Mouse (Mus musculus) heart, postnatal 0 days (tissue): ENCODE measurements at regions not wholly inside any gene's neighbourhood (a gene's known extent, or its start where the extent isn't known, plus 50 kb on each side); places are given as distances from the start of the nearest gene placed in this dataset.

ENCODE experiments used
- CTCF ChIP-seq: IDR thresholded peaks from 2 replicates; pipeline ENCODE4 v1.5.1; 2016; ENCODE audit warnings: antibody characterized with exemption, control low read depth, low read depth
- EP300 ChIP-seq: IDR thresholded peaks from 2 replicates; pipeline ENCODE4 v1.6.1; 2016; ENCODE audit warnings: antibody characterized with exemption, low read depth

DNA sequence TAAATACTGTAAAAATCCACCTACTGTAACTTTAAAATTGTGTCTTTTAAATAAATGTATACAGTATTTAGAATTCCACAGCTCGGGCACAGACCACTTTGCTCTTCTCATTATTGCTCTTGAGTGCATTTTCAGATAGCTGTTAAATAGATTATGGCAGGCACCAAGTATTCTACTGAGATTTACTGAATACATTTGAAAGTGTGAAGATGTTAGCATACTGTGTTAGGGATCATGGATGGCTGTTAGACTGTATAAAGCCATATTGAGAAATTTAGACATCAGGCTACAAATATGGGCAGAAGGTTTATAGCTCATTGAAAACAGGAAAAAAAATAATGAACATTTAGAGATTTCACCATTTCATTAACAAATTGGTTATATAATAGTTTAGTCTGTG is 130.5 kb upstream of the Tbx18 start:
- TF ChIP-seq EP300 (no peak), CTCF (no peak)
